Mouse (Mus musculus) ES-E14 (cell line): ENCODE data around the gene Mfap2.

Source experiments
- HCFC1 ChIP-seq: IDR thresholded peaks from 2 replicates; pipeline ENCODE4 v1.6.1; 2012; ENCODE audit warnings: low read length, inconsistent platforms, borderline replicate concordance; ENCODE audit not compliant: insufficient read depth
- MAFK ChIP-seq: IDR thresholded peaks from 2 replicates; pipeline ENCODE4 v1.6.1; 2014; ENCODE audit warnings: mild to moderate bottlenecking, low read depth, low read length, inconsistent platforms; ENCODE audit not compliant: insufficient read depth

DNA sequence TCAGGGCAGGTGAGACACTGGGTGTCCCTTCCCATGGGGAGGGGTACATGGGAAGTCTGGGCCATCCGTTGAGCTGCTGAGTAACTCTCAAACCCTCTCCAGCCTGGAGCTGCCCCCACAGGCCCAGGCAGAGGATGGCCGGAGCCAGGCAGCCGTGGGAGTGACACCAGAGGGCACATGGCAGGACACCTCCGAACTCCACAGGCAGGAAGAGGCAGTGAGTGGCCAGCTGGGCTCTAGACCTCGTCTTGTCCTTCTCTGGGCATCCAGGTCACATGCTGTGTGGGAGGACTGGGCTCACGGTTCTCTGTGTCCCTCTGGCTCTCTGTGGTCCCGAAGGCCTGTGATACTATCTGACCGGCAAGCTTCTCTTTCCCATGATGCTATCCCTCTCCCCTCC is 16.4 kb upstream of the Mfap2 start:
- TF ChIP-seq MAFK, result no peak
- TF ChIP-seq HCFC1, result no peak
